Mouse (Mus musculus) intestine, postnatal 0 days (tissue): ENCODE measurements at regions not wholly inside any gene's neighbourhood (a gene's known extent, or its start where the extent isn't known, plus 50 kb on each side); places are given as distances from the start of the nearest gene placed in this dataset.

ENCODE experiments used
- ATAC-seq: fragments of 200-750 bp; cut with Nextera tagmentation; 2 replicates; pipeline ENCODE4 v1.8.0; 2017; ENCODE audit warnings: mild to moderate bottlenecking, moderate TSS enrichment, moderate library complexity
- H3K27ac ChIP-seq: fragments of 300-500 bp; sonication (generic); 2 replicates; pipeline ENCODE4 v1.5.1; 2014; ENCODE audit warnings: mild to moderate bottlenecking, low read depth, low read length, moderate library complexity
- H3K27me3 ChIP-seq: fragments of 300-500 bp; sonication (generic); replicated peaks from 2 replicates; pipeline ENCODE4 v1.6.1; 2014; ENCODE audit warnings: low read length, mixed read lengths; ENCODE audit not compliant: control insufficient read depth, insufficient read depth
- H3K36me3 ChIP-seq: fragments of 300-500 bp; sonication (generic); 2 replicates; pipeline ENCODE4 v1.6.1; 2014; ENCODE audit warnings: mild to moderate bottlenecking, moderate library complexity; ENCODE audit not compliant: control insufficient read depth, insufficient read depth
- H3K4me1 ChIP-seq: fragments of 300-500 bp; sonication (generic); replicated peaks from 2 replicates; pipeline ENCODE4 v1.6.1; 2014; ENCODE audit warnings: antibody characterized with exemption, low read length, mixed read lengths; ENCODE audit not compliant: control insufficient read depth, insufficient read depth
- H3K4me2 ChIP-seq: fragments of 300-500 bp; sonication (generic); replicated peaks from 2 replicates; pipeline ENCODE4 v1.6.1; 2014; ENCODE audit warnings: low read depth, mild to moderate bottlenecking, moderate library complexity
- H3K4me3 ChIP-seq: fragments of 300-500 bp; sonication (generic); 2 replicates; pipeline ENCODE4 v1.5.1; 2014; ENCODE audit warnings: low read depth, low read length
- H3K9ac ChIP-seq: fragments of 300-500 bp; sonication (generic); 2 replicates; pipeline ENCODE4 v1.6.1; 2014; ENCODE audit warnings: mild to moderate bottlenecking, low read depth, low read length
- H3K9me3 ChIP-seq: fragments of 300-500 bp; sonication (generic); 2 replicates; pipeline ENCODE4 v1.6.1; 2016; ENCODE audit warnings: mixed run types; ENCODE audit not compliant: control insufficient read depth
- CTCF ChIP-seq: sonication (generic); IDR thresholded peaks from 2 replicates; pipeline ENCODE4 v1.5.1; 2016; ENCODE audit warnings: low read depth, mild to moderate bottlenecking, control low read depth, antibody characterized with exemption, moderate library complexity
- WGBS: fragments of 180-500 bp; shearing (Covaris S2); extraction: QIAGEN DNeasy Blood & Tissue Kit; methylation state at CpG from one replicate; pipeline ENCODE4 v1.1.7; 2014; 5-methylcytosine and 5-hydroxymethylcytosine counted together

DNA sequence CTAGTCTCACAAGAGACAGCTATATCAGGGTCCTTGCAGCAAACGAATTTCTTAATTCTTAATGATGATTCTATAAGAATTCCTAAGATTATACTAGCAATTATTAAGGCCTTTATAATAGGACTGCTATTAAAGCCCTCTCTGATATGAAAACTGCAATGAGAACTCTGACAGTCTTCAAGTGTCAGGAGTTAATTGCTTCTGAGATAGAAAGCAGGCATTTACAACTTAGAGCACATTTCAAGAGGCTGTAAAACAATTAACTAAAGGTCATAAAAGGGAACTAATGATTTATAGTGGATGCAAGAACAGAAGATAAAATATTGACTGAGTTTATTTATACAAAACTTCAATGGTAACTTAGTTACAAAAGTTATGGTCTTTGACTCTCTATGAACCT lies 84.9 kb upstream of the Phlpp1 start:
- H3K9ac ChIP-seq: no peak overlapping the region
- WGBS: 13% methylated on average over 1 of the region's 1 CpGs
- ATAC-seq: no peak
- H3K4me3 ChIP-seq: no peak overlapping the region
- H3K4me2 ChIP-seq: no peak overlapping the region
- H3K27ac ChIP-seq: no peak overlapping the region
- no peaks in the 10 kb centered on the region for H3K36me3 ChIP-seq
- H3K4me1 ChIP-seq: no peaks in the 10 kb centered on the region
- peaks cover 50% of the 10 kb centered on the region for H3K27me3 ChIP-seq
- H3K9me3 ChIP-seq: no peaks in the 10 kb centered on the region
- no peak for TF ChIP-seq CTCF

- H3K4me3 ChIP-seq: no peak overlapping the region
- no peaks in the 10 kb centered on the region for H3K36me3 ChIP-seq
- no peaks in the 10 kb centered on the region for H3K4me1 ChIP-seq
- no peak overlapping the region for H3K4me2 ChIP-seq
- H3K27ac ChIP-seq: no peak overlapping the region
- 65% methylated on average over 3 of the region's 3 CpGs for WGBS
- no peak for ATAC-seq
- no peak for TF ChIP-seq CTCF
- H3K27me3 ChIP-seq: peaks cover 32% of the 10 kb centered on the region
- H3K9ac ChIP-seq: no peak overlapping the region
- H3K9me3 ChIP-seq: no peaks in the 10 kb centered on the region
These were observed 78.5 kb upstream of the Phlpp1 start for GRCm38 (mm10) chr1:106092909-106093557.

DNA sequence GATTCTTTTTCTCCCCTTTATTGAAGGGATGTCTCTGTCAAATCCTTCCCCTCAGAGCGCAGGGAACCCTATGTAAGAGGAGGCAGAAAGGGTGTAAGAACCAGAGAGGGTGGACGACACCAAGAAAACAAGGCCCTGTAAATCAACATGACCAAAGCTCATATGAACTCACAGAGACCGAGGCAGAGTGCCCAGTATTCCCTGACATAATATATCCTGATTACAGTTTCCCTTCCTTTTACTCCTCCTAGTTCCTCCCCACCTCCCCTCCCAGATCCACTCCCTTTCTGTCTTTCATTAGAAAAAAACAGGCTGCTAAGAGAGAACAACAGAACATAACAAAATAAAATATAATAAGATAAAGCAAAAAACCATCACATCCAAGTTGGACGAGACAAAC lies 77.7 kb upstream of the Phlpp1 start:
- Histone ChIP-seq H3K4me3 (no peak overlapping the region), H3K9me3 (no peaks in the 10 kb centered on the region), H3K27me3 (peaks cover 32% of the 10 kb centered on the region), H3K9ac (no peak overlapping the region), H3K4me1 (no peaks in the 10 kb centered on the region), H3K27ac (no peak overlapping the region), H3K36me3 (no peaks in the 10 kb centered on the region), H3K4me2 (no peak overlapping the region)
- TF ChIP-seq CTCF: no peak
- 79% methylated on average over 4 of the region's 4 CpGs for WGBS
- no peak for ATAC-seq

GRCm38 (mm10) chr1:106096324-106096723 lies 75.2 kb upstream of the Phlpp1 start:
- no peaks in the 10 kb centered on the region for H3K36me3 ChIP-seq
- TF ChIP-seq CTCF: no peak
- no peak overlapping the region for H3K4me3 ChIP-seq
- ATAC-seq: no peak
- H3K9ac ChIP-seq: no peak overlapping the region
- 58% methylated on average over 4 of the region's 4 CpGs for WGBS
- peaks cover 12% of the 10 kb centered on the region; the same call in 1 of the 2 replicates for H3K27me3 ChIP-seq
- H3K9me3 ChIP-seq: no peaks in the 10 kb centered on the region
- H3K4me1 ChIP-seq: no peaks in the 10 kb centered on the region
- H3K4me2 ChIP-seq: no peak overlapping the region
- no peak overlapping the region for H3K27ac ChIP-seq

- no peak overlapping the region for H3K4me2 ChIP-seq
- H3K4me3 ChIP-seq: no peak overlapping the region
- no peak overlapping the region for H3K9ac ChIP-seq
- no peaks in the 10 kb centered on the region for H3K4me1 ChIP-seq
- no peaks in the 10 kb centered on the region for H3K9me3 ChIP-seq
- no peaks in the 10 kb centered on the region for H3K36me3 ChIP-seq
- 76% methylated on average over 4 of the region's 4 CpGs for WGBS
- no peak for ATAC-seq
- no peak overlapping the region for H3K27ac ChIP-seq
- H3K27me3 ChIP-seq: peaks cover 8% of the 10 kb centered on the region; the same call in 1 of the 2 replicates
- no peak for TF ChIP-seq CTCF
These were observed 74.4 kb upstream of the Phlpp1 start for GRCm38 (mm10) chr1:106097177-106097576.

DNA sequence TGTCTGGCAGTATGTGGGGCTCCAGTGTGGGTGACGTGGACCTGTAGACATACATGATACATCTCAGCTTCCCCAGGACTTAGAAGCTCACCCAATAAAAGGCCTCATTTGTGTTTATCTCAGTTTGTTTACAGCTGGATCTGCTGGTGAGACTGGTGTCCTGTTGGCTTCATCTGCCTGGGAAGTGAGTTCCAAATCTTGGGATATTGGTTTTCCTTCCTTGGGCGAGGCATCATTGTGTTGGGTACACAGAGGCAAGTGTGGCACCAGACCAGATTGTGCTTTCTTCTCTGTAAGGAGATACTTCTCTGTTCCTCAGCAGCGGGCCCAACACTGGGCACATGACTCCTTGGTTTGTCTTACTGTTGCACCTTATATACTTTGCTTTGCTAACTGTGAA lies 70.9 kb upstream of the Phlpp1 start:
- Histone ChIP-seq H3K4me3 (no peak overlapping the region), H3K36me3 (no peaks in the 10 kb centered on the region), H3K4me1 (no peaks in the 10 kb centered on the region), H3K27me3 (0 out of 2 replicates have a peak, but pooled peaks cover 8% of the 10 kb centered on the region), H3K4me2 (no peak overlapping the region), H3K9ac (no peak overlapping the region), H3K9me3 (no peaks in the 10 kb centered on the region), H3K27ac (no peak overlapping the region)
- no peak for TF ChIP-seq CTCF
- ATAC-seq: no peak
- 81% methylated on average over 3 of the region's 3 CpGs for WGBS
